Mouse (Mus musculus) lung, embryonic 14.5 days (tissue): Measurements from ENCODE around the gene Cmah. TPM values are rescaled to one million over a fixed set of nuclear protein-coding genes. Genes with fewer than 3 reads are reported as not detected.

ENCODE experiments used
- ATAC-seq: fragments of 200-750 bp; cut with Nextera tagmentation; 2 replicates; pipeline ENCODE4 v1.8.0; 2017; ENCODE audit warnings: mild to moderate bottlenecking, moderate TSS enrichment, moderate library complexity; ENCODE audit not compliant: insufficient read depth
- DNase-seq: peaks from one replicate; pipeline ENCODE4 v3.0.0-alpha.2; 2015
- H3K27ac ChIP-seq: fragments of 300-500 bp; sonication (generic); 2 replicates; pipeline ENCODE4 v1.5.1; 2014; ENCODE audit warnings: low read depth, mild to moderate bottlenecking, moderate library complexity
- H3K27me3 ChIP-seq: fragments of 300-500 bp; sonication (generic); 2 replicates; pipeline ENCODE4 v1.6.1; 2014; ENCODE audit warnings: low read length, control low read depth; ENCODE audit not compliant: insufficient read depth
- H3K36me3 ChIP-seq: fragments of 300-500 bp; sonication (generic); 2 replicates; pipeline ENCODE4 v1.6.1; 2014; ENCODE audit warnings: control low read depth; ENCODE audit not compliant: insufficient read depth
- H3K4me1 ChIP-seq: fragments of 300-500 bp; sonication (generic); 2 replicates; pipeline ENCODE4 v1.6.1; 2014; ENCODE audit warnings: antibody characterized with exemption, control low read depth; ENCODE audit not compliant: insufficient read depth
- H3K4me2 ChIP-seq: fragments of 300-500 bp; sonication (generic); 2 replicates; pipeline ENCODE4 v1.6.1; 2014; ENCODE audit warnings: mild to moderate bottlenecking
- H3K4me3 ChIP-seq: fragments of 300-500 bp; sonication (generic); 2 replicates; pipeline ENCODE4 v1.5.1; 2014; ENCODE audit warnings: low read depth, low read length
- H3K9ac ChIP-seq: fragments of 300-500 bp; sonication (generic); 2 replicates; pipeline ENCODE4 v1.6.1; 2014
- H3K9me3 ChIP-seq: fragments of 300-500 bp; sonication (generic); 2 replicates; pipeline ENCODE4 v1.6.1; 2016; ENCODE audit warnings: low read depth, low read length, control low read depth
- CTCF ChIP-seq: IDR thresholded peaks from 2 replicates; pipeline ENCODE4 v1.5.1; 2016; ENCODE audit warnings: antibody characterized with exemption, low read depth
- WGBS: fragments of 180-500 bp; shearing (Covaris S2); extraction: QIAGEN DNeasy Blood & Tissue Kit; methylation state at CpG from one replicate; pipeline ENCODE4 v1.1.7; 2014; 5-methylcytosine and 5-hydroxymethylcytosine counted together
- polyA plus RNA-seq: library from polyadenylated mRNA; unstranded; fragments of >200 nt; fragmentation: Nextera tagmentation; extraction: Ambion mirVana; gene quantifications from 2 replicates; pipeline ENCODE4 v1.2.1, GENCODE M21; 2014

Gene Cmah
- polyA plus RNA-seq, 1 experiment from 2014 or later: 0.74 TPM

- 78% methylated on average over 1 of the region's 1 CpGs for WGBS
- Histone ChIP-seq H3K9me3 (no peaks in the 10 kb centered on the region), H3K9ac (no peak overlapping the region), H3K27me3 (no peaks in the 10 kb centered on the region), H3K27ac (no peak overlapping the region), H3K36me3 (no peaks in the 10 kb centered on the region), H3K4me3 (no peak overlapping the region), H3K4me1 (no peaks in the 10 kb centered on the region), H3K4me2 (no peak overlapping the region)
- TF ChIP-seq CTCF: no peak
- ATAC-seq (no peak), DNase-seq (no peak)
Measured at GRCm38 (mm10) chr13:24511367-24511766, 184.2 kb downstream of the Cmah start.

DNA sequence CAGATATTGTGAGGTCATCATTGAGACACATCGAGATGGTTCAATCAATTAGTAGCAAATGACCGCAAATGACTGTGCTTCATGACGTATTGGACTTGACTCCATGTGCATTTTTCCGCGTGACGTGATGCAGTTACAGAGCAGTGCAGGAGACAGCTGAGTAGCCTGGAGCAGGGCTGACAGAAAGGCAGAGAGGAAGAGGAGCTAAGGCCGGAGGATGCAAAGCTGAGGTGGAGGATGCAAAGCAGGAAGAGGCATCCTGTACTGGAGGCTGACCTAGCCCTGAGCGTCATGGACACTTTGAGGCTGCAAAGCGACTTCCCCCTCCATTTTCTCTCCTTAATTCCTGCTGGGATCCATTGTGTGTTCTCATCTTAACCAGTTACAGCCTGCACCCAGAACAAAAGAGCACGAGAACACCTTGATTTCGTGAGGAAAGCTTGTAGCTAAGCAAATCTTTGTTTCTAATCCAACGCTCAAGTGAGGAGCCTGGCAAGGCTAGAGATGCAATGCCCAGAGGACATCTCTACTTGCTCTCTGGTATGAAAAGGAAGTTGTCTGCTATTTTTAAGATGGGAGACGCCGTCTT, 184.8 kb downstream of the Cmah start:
- no peaks in the 10 kb centered on the region for H3K36me3 ChIP-seq
- no peak for ATAC-seq
- no peak for DNase-seq
- no peak overlapping the region for H3K9ac ChIP-seq
- H3K27ac ChIP-seq: no peak overlapping the region
- no peaks in the 10 kb centered on the region for H3K27me3 ChIP-seq
- TF ChIP-seq CTCF: no peak
- no peak overlapping the region for H3K4me3 ChIP-seq
- WGBS: 72% methylated on average over 14 of the region's 14 CpGs
- H3K9me3 ChIP-seq: no peaks in the 10 kb centered on the region
- no peak overlapping the region for H3K4me2 ChIP-seq
- no peaks in the 10 kb centered on the region for H3K4me1 ChIP-seq

DNA sequence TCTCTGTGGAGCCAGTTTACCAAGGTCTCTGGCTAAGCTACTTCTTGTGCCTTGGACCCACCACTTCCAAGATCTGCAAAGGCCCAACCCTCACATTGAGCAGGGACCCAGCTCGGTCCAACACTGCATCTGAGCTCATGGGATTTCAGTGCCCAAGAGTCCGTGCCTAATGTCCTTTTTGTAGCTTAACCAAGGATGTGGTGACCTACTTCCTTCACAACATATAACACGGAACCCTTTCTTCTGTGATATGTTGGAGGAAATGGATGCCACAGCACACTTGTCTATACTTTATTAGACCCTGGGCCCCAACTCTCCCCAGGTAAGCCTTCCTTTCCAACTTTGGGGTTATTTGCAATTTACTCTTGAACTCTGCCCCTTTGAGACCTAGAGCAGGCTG, 186.5 kb downstream of the Cmah start:
- WGBS: 85% methylated on average over 3 of the region's 3 CpGs
- Histone ChIP-seq H3K9ac (no peak overlapping the region), H3K27me3 (no peaks in the 10 kb centered on the region), H3K9me3 (no peaks in the 10 kb centered on the region), H3K4me2 (no peak overlapping the region), H3K4me1 (no peaks in the 10 kb centered on the region), H3K27ac (no peak overlapping the region), H3K36me3 (no peaks in the 10 kb centered on the region), H3K4me3 (no peak overlapping the region)
- DNase-seq (no peak), ATAC-seq (no peak)
- no peak for TF ChIP-seq CTCF

DNA sequence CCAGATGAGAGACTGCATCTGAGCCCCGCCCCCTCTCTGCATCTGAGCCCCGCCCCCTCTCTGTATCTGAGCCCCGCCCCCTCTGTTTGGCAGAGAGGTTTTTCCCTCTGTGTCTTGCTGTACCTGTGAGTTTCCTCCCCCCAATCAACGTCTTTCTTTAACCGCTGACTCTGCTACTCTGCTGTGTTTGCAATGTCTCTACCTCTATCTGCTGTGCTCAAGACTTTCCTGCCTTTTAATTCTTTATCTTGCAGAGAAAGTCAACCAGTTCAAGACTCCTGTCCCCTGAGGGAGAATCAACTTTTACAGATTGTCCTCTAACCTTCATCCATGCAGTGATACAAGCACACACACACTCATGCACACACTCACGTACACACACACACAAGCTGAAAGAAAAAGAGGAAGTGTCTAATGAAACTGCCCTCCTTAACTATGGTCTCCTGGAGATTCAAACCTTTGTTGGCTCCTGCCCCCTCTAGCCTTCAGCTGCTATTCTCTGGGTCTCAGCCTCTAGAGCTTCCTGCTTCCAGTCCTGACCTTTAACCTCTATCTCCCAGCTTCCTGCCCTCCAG, 188.0 kb downstream of the Cmah start:
- Histone ChIP-seq H3K4me2 (no peak overlapping the region), H3K27me3 (no peaks in the 10 kb centered on the region), H3K36me3 (no peaks in the 10 kb centered on the region), H3K4me1 (0 out of 2 replicates have a peak, but pooled peaks cover 4% of the 10 kb centered on the region), H3K9ac (no peak overlapping the region), H3K4me3 (no peak overlapping the region), H3K27ac (no peak overlapping the region), H3K9me3 (no peaks in the 10 kb centered on the region)
- 40% methylated on average over 6 of the region's 6 CpGs for WGBS
- no peak for TF ChIP-seq CTCF
- DNase-seq: no peak
- no peak for ATAC-seq

DNA sequence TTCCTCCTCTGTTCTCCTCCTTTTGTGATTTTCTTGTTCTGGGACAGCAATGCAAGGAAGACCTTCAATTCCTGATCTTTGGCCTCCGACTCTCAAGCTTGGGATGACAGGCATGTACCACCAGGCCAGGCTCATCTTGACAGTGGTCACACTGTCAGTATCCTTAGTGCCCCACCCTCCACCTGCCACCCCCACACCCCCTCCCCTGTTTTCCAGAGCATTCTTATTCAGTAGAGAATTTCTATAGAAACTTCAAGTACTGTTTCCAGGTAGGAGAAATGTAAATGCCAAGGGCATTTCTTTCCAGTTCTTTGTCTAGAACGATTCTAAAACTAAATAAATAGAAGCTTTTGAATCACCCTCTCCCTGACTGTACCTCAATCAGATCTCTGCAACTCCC, 190.6 kb downstream of the Cmah start:
- no peak for DNase-seq
- Histone ChIP-seq H3K4me1 (peaks cover 18% of the 10 kb centered on the region; the same call in 1 of the 2 replicates), H3K4me3 (no peak overlapping the region), H3K27me3 (no peaks in the 10 kb centered on the region), H3K27ac (no peak overlapping the region), H3K36me3 (no peaks in the 10 kb centered on the region), H3K9ac (no peak overlapping the region), H3K4me2 (no peak overlapping the region), H3K9me3 (no peaks in the 10 kb centered on the region)
- TF ChIP-seq CTCF: no peak
- no peak for ATAC-seq
- WGBS: 63% methylated on average over 2 of the region's 2 CpGs

- ATAC-seq (no peak), DNase-seq (peak; percentile 74)
- Histone ChIP-seq H3K27ac (no peak overlapping the region), H3K9ac (no peak overlapping the region), H3K4me3 (no peak overlapping the region), H3K27me3 (no peaks in the 10 kb centered on the region), H3K9me3 (no peaks in the 10 kb centered on the region), H3K4me2 (no peak overlapping the region), H3K36me3 (no peaks in the 10 kb centered on the region), H3K4me1 (peaks cover 18% of the 10 kb centered on the region; the same call in 1 of the 2 replicates)
- TF ChIP-seq CTCF: peak; percentile 73
- WGBS: 42% methylated on average over 6 of the region's 6 CpGs
Measured at GRCm38 (mm10) chr13:24518887-24519286, 191.7 kb downstream of the Cmah start.

DNA sequence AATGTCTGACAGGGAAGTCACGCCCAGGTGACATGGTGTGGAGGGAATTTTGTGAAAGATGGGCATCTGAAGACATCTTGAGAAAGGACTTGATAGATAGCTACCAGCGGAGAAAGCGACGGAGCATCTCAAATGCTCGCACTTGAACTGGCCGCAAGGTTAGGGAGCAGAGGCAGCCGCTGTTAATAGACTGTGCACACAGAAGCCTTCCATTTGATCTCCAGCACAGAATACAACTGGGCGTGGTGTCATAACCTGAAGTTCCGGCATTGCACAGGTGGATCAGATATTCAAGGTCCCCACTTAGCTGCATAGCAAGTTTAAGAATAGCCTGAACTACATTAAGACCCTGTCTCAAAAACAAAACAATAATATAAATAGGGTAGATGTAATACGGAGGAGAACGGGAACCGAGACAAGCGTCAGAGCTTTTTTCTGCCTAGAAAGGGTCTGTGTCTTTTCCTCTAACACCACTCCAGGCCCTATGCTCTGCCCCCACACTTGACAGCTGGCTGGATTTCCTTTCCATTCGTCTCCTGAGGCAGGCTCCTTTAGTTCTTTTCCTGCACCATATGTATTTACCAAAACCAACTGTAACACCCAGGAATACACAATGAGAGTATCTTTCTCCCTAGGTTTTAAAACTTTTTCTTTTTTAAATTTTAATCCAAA, 192.9 kb downstream of the Cmah start:
- peak overlapping the region; percentile 27; the same call in 1 of the 2 replicates for H3K27ac ChIP-seq

More for the DNA sequence above, 192.9 kb downstream of the Cmah start:
- Histone ChIP-seq H3K4me2 (no peak overlapping the region), H3K4me3 (no peak overlapping the region), H3K9me3 (no peaks in the 10 kb centered on the region), H3K27me3 (no peaks in the 10 kb centered on the region), H3K36me3 (no peaks in the 10 kb centered on the region), H3K9ac (no peak overlapping the region), H3K4me1 (peaks cover 18% of the 10 kb centered on the region; the same call in 1 of the 2 replicates)
- ATAC-seq: peak; percentile 36; the same call in 1 of the 2 replicates
- 41% methylated on average over 14 of the region's 14 CpGs for WGBS
- TF ChIP-seq CTCF: no peak
- DNase-seq: peak; percentile 83
